In genomic region chr11:80902664-80903063, GRCm38 (mm10) we compare ENCODE assay signal across 36 mouse cellular contexts. TPM values are rescaled to one million over a fixed set of nuclear protein-coding genes. Genes with fewer than 3 reads are reported as not detected.
"Had no signal": no experiment of that assay in that cellular context is flagged by ENCODE, and none has a peak within 500 bp of the region (broad histone marks: within the 10 kb centered on the region; RNA-seq: fewer than 3 reads in every experiment).

No protein-coding gene starts in this region.

- H3K9ac ChIP-seq: heart, embryonic 12.5 days; heart, embryonic 13.5 days; heart, embryonic 15.5 days; hindbrain, embryonic 12.5 days; hindbrain, embryonic 13.5 days; hindbrain, embryonic 14.5 days; hindbrain, embryonic 15.5 days; intestine, embryonic 15.5 days had no signal

- DNase-seq: heart, postnatal 10 days; heart, postnatal 14 days; heart, postnatal 36 days; heart, postnatal 4 days; kidney, adult 11 months; kidney, adult 18-20 months; kidney, adult 8-10 months; kidney, postnatal 10 days; kidney, postnatal 25 days; layer of hippocampus, adult 9-11 months; layer of hippocampus, postnatal 36 days had no signal

- H3K4me2 ChIP-seq: heart, embryonic 11.5 days; heart, embryonic 12.5 days; heart, embryonic 13.5 days; heart, embryonic 15.5 days; hindbrain, embryonic 12.5 days; hindbrain, embryonic 13.5 days; hindbrain, embryonic 14.5 days; hindbrain, embryonic 15.5 days; intestine, embryonic 15.5 days had no signal

- H3K27me3 ChIP-seq: heart, embryonic 12.5 days; heart, embryonic 13.5 days; hindbrain, embryonic 12.5 days; hindbrain, embryonic 13.5 days; hindbrain, embryonic 15.5 days; intestine, embryonic 15.5 days had no signal

- H3K27ac ChIP-seq: heart, embryonic 10.5 days; heart, embryonic 13.5 days; heart, embryonic 15.5 days; hindbrain, embryonic 12.5 days; hindbrain, embryonic 13.5 days; hindbrain, embryonic 14.5 days; hindbrain, embryonic 15.5 days; hindbrain, postnatal 0 days; intestine, embryonic 15.5 days; layer of hippocampus, adult 2 months; left cerebral cortex, adult 2 months had no signal

- H3K4me3 ChIP-seq: heart, embryonic 10.5 days; heart, embryonic 12.5 days; heart, embryonic 13.5 days; heart, embryonic 15.5 days; hindbrain, embryonic 12.5 days; hindbrain, embryonic 13.5 days; hindbrain, embryonic 15.5 days; intestine, embryonic 15.5 days; layer of hippocampus, adult 2 months; left cerebral cortex, adult 2 months had no signal

- H3K4me1 ChIP-seq: heart, embryonic 10.5 days; heart, embryonic 12.5 days; heart, embryonic 13.5 days; heart, embryonic 15.5 days; hindbrain, embryonic 12.5 days; hindbrain, embryonic 15.5 days; intestine, embryonic 15.5 days had no signal

- H3K36me3 ChIP-seq: heart, embryonic 10.5 days; heart, embryonic 12.5 days; heart, embryonic 13.5 days; heart, embryonic 15.5 days; hindbrain, embryonic 12.5 days; hindbrain, embryonic 13.5 days; hindbrain, embryonic 15.5 days; intestine, embryonic 15.5 days had no signal

- H3K9me3 ChIP-seq: heart, embryonic 10.5 days; heart, embryonic 12.5 days; heart, embryonic 13.5 days; heart, embryonic 15.5 days; hindbrain, embryonic 12.5 days; hindbrain, embryonic 13.5 days; hindbrain, embryonic 15.5 days; intestine, embryonic 15.5 days had no signal

- ATAC-seq: hindbrain, embryonic 16.5 days; hindbrain, postnatal 0 days; inflammation-experienced regulatory T-cells, adult 6 months; intestine, embryonic 15.5 days; intestine, embryonic 16.5 days; intestine, postnatal 0 days had no signal

RNA-seq across cellular contexts. Expression of gene Spaca3, which starts 44.5 kb away (rescaled TPM):
- polyA plus RNA-seq: heart, embryonic 10.5 days; heart, embryonic 11.5 days; heart, embryonic 12.5 days; heart, embryonic 13.5 days; heart, embryonic 14.5 days; heart, embryonic 15.5 days; heart, embryonic 16.5 days; hindbrain, embryonic 11.5 days; hindbrain, embryonic 12.5 days; hindbrain, embryonic 13.5 days; hindbrain, embryonic 14.5 days; hindbrain, embryonic 15.5 days; hindbrain, embryonic 16.5 days; hindbrain, postnatal 0 days; inflammation-experienced regulatory T-cells, adult 6 months; intestine, embryonic 14.5 days; intestine, embryonic 15.5 days; intestine, embryonic 16.5 days; intestine, postnatal 0 days; kidney, adult 2 months; kidney, embryonic 14.5 days; kidney, embryonic 16.5 days; large intestine, adult 2 months had no signal
